Mouse (Mus musculus): ENCODE data around the gene Smad1.

DNA sequence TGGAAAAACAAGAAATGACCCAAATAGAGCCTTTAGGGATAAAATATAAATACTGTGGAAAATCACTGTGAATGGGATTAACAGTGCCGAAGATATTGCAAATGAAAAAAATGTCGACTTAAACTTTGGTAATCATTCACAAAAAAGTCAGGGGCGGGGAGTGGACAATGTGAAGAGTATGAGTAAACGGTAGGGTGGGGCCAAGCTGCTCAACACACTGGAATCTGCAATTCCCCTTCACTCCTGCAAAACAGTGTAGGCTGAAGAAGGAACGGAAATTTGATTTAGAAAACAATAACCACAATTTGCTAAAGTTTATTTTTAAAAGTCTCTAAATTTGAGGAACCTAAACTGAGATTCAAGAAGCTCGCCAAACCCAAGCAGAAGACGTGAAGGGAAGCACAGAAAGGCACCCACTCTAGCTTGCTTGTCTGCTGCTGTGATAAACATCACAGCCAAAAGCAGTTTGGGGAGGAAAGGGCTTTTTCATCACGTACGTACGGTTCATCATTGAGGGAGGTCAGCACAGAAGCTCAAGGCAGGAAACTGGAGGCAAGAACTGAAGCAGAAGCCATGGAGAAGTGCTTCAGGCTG lies 48.0 kb upstream of the Smad1 start:
- TF ChIP-seq CTCF (IDR thresholded peaks at IDR 0.05; ENCODE audit: low read depth) = no peak
- no peak for TF ChIP-seq EP300 (IDR thresholded peaks at IDR 0.05; ENCODE audit: low read depth)
